ENCODE assay signal across 18 mouse cellular contexts in genomic region chr6:31589268-31589667, GRCm38 (mm10). TPM values are rescaled to one million over a fixed set of nuclear protein-coding genes. Genes with fewer than 3 reads are reported as not detected.
A peak's percentile ranks its signal among the peaks of the same experiment; 100 is the strongest.
DNase-seq lines count a peak whose midpoint lies in the region; ATAC-seq and TF ChIP-seq lines count a peak whose summit lies in the region.
"Had no signal": no experiment of that assay in that cellular context is flagged by ENCODE, and none has a peak within 500 bp of the region (broad histone marks: within the 10 kb centered on the region; RNA-seq: fewer than 3 reads in every experiment).

No protein-coding gene starts in this region.

- 89% methylated on average over 3 of the region's 3 CpGs for WGBS in forebrain, embryonic 11.5 days
- WGBS in forebrain, embryonic 13.5 days = 94% methylated on average over 3 of the region's 3 CpGs
- 83% methylated on average over 3 of the region's 3 CpGs for WGBS in hindbrain, embryonic 10.5 days
- 68% methylated on average over 3 of the region's 3 CpGs for WGBS in hindbrain, postnatal 0 days
- WGBS in lung, adult 2 months = 43% methylated on average over 3 of the region's 3 CpGs
- WGBS in liver, embryonic 15.5 days (ENCODE audit: insufficient replicate concordance) = 61% methylated on average over 3 of the region's 3 CpGs

- H3K36me3 ChIP-seq in forebrain, embryonic 11.5 days (ENCODE audit: control insufficient read depth, insufficient read depth, low read length) = no peaks in the 10 kb centered on the region
- no peaks in the 10 kb centered on the region for H3K36me3 ChIP-seq in forebrain, embryonic 13.5 days (ENCODE audit: poor library complexity, severe bottlenecking)
- H3K36me3 ChIP-seq in hindbrain, embryonic 10.5 days = no peaks in the 10 kb centered on the region
- H3K36me3 ChIP-seq in hindbrain, postnatal 0 days (ENCODE audit: insufficient read depth, low read length) = no peaks in the 10 kb centered on the region
- no peaks in the 10 kb centered on the region for H3K36me3 ChIP-seq in liver, embryonic 15.5 days (replicated peaks)
- H3K36me3 ChIP-seq: limb, embryonic 15.5 days had no signal

- no peak for TF ChIP-seq POLR2A in lung, adult 2 months (IDR thresholded peaks at IDR 0.05; ENCODE audit: borderline replicate concordance, extremely low read depth, low read depth, low read length)

- H3K9ac ChIP-seq in forebrain, embryonic 11.5 days (ENCODE audit: low read length) = no peak overlapping the region
- H3K9ac ChIP-seq in forebrain, embryonic 13.5 days = no peak overlapping the region
- H3K9ac ChIP-seq in hindbrain, postnatal 0 days (replicated peaks; ENCODE audit: low read length) = no peak overlapping the region
- no peak overlapping the region for H3K9ac ChIP-seq in liver, embryonic 15.5 days
- H3K9ac ChIP-seq: limb, embryonic 15.5 days had no signal

- H3K4me3 ChIP-seq in forebrain, embryonic 11.5 days (ENCODE audit: low read depth, low read length) = no peak overlapping the region
- no peak overlapping the region for H3K4me3 ChIP-seq in forebrain, embryonic 13.5 days
- no peak overlapping the region for H3K4me3 ChIP-seq in hindbrain, embryonic 10.5 days
- H3K4me3 ChIP-seq in hindbrain, postnatal 0 days (ENCODE audit: low read length) = no peak overlapping the region
- no peak overlapping the region for H3K4me3 ChIP-seq in lung, adult 2 months (replicated peaks; ENCODE audit: extremely low read depth, low read depth, low read length)
- no peak overlapping the region for H3K4me3 ChIP-seq in liver, embryonic 15.5 days (replicated peaks)
- H3K4me3 ChIP-seq: limb, embryonic 15.5 days had no signal

- TF ChIP-seq CTCF in hindbrain, postnatal 0 days (IDR thresholded peaks at IDR 0.05; ENCODE audit: low read depth) = no peak
- no peak for TF ChIP-seq CTCF in lung, adult 2 months (IDR thresholded peaks at IDR 0.05; ENCODE audit: insufficient read depth, low read length)

- H3K27ac ChIP-seq in forebrain, embryonic 11.5 days (ENCODE audit: low read depth, low read length) = no peak overlapping the region
- no peak overlapping the region for H3K27ac ChIP-seq in forebrain, embryonic 13.5 days
- H3K27ac ChIP-seq in hindbrain, embryonic 10.5 days = peak overlapping the region; percentile 24; the same call in 1 of the 2 replicates
- no peak overlapping the region for H3K27ac ChIP-seq in hindbrain, postnatal 0 days
- peak overlapping the region; percentile 84 for H3K27ac ChIP-seq in liver, embryonic 15.5 days (replicated peaks)
- H3K27ac ChIP-seq: limb, embryonic 15.5 days had no signal

- no peaks in the 10 kb centered on the region for H3K4me1 ChIP-seq in forebrain, embryonic 11.5 days (replicated peaks; ENCODE audit: control insufficient read depth, insufficient read depth, low read length)
- 0 out of 2 replicates have a peak, but pooled peaks cover 6% of the 10 kb centered on the region for H3K4me1 ChIP-seq in forebrain, embryonic 13.5 days
- peaks cover 14% of the 10 kb centered on the region; the same call in 1 of the 2 replicates for H3K4me1 ChIP-seq in hindbrain, embryonic 10.5 days (replicated peaks)
- H3K4me1 ChIP-seq in hindbrain, postnatal 0 days (ENCODE audit: insufficient read depth, low read length) = no peaks in the 10 kb centered on the region
- H3K4me1 ChIP-seq in lung, adult 2 months (ENCODE audit: control insufficient read depth, insufficient read depth, low read length) = peaks cover 15% of the 10 kb centered on the region
- peaks cover 90% of the 10 kb centered on the region for H3K4me1 ChIP-seq in liver, embryonic 15.5 days (replicated peaks)

- peak; percentile 35 for DNase-seq in forebrain, embryonic 11.5 days (ENCODE audit: low spot score)
- DNase-seq in hindbrain, embryonic 10.5 days (ENCODE audit: low spot score) = no peak
- DNase-seq in hindbrain, postnatal 0 days (ENCODE audit: low spot score) = no peak
- DNase-seq in lung, postnatal 10 days = peak; percentile 32
- DNase-seq in lung, adult 2 months = no peak
- DNase-seq in natural killer cell, adult 2 months (ENCODE audit: low spot score in 2 of 2) = no peak
- DNase-seq: B cell, adult 2 months; cerebellum, adult 11-12 months; cerebellum, postnatal 36 days; layer of hippocampus, postnatal 36 days; lung, postnatal 36 days; right cerebral cortex, postnatal 25 days; thymus, postnatal 14 days had no signal

- H3K27me3 ChIP-seq in forebrain, embryonic 11.5 days (ENCODE audit: control insufficient read depth, insufficient read depth, low read length) = no peaks in the 10 kb centered on the region
- H3K27me3 ChIP-seq in forebrain, embryonic 13.5 days = no peaks in the 10 kb centered on the region
- H3K27me3 ChIP-seq in hindbrain, embryonic 10.5 days (ENCODE audit: insufficient read depth, poor library complexity, severe bottlenecking) = no peaks in the 10 kb centered on the region
- no peaks in the 10 kb centered on the region for H3K27me3 ChIP-seq in hindbrain, postnatal 0 days (ENCODE audit: insufficient read depth, low read length)
- no peaks in the 10 kb centered on the region for H3K27me3 ChIP-seq in liver, embryonic 15.5 days
- H3K27me3 ChIP-seq: limb, embryonic 15.5 days had no signal

- H3K9me3 ChIP-seq in forebrain, embryonic 11.5 days (ENCODE audit: control insufficient read depth, low read length) = no peaks in the 10 kb centered on the region
- H3K9me3 ChIP-seq in forebrain, embryonic 13.5 days (replicated peaks) = no peaks in the 10 kb centered on the region
- H3K9me3 ChIP-seq in hindbrain, embryonic 10.5 days = no peaks in the 10 kb centered on the region
- no peaks in the 10 kb centered on the region for H3K9me3 ChIP-seq in hindbrain, postnatal 0 days (ENCODE audit: low read length)
- no peaks in the 10 kb centered on the region for H3K9me3 ChIP-seq in liver, embryonic 15.5 days (replicated peaks)
- H3K9me3 ChIP-seq: limb, embryonic 15.5 days had no signal

- no peak for ATAC-seq in forebrain, embryonic 11.5 days (replicated peaks; ENCODE audit: low FRiP score)
- no peak for ATAC-seq in forebrain, embryonic 13.5 days
- no peak for ATAC-seq in hindbrain, postnatal 0 days
- ATAC-seq in liver, embryonic 15.5 days (ENCODE audit: insufficient read depth) = no peak
- ATAC-seq: forebrain, embryonic 14.5 days had no signal

- no peak overlapping the region for H3K4me2 ChIP-seq in forebrain, embryonic 11.5 days (ENCODE audit: low read depth, low read length, severe bottlenecking)
- H3K4me2 ChIP-seq in forebrain, embryonic 13.5 days = no peak overlapping the region
- H3K4me2 ChIP-seq in hindbrain, postnatal 0 days (ENCODE audit: low read depth, low read length) = no peak overlapping the region
- no peak overlapping the region for H3K4me2 ChIP-seq in liver, embryonic 15.5 days
- H3K4me2 ChIP-seq: limb, embryonic 15.5 days; midbrain, embryonic 11.5 days had no signal

RNA-seq across cellular contexts. Expression of gene Podxl, which starts 25.5 kb away (rescaled TPM):
- 11.7 and 13.7 TPM in 2 replicates for polyA plus RNA-seq in forebrain, embryonic 11.5 days (2014; fragmentation: Nextera tagmentation; extraction: Ambion mirVana)
- 13.2 and 15.9 TPM in 2 replicates for polyA plus RNA-seq in forebrain, embryonic 13.5 days (2015; fragmentation: Nextera tagmentation; extraction: Ambion mirVana)
- polyA plus RNA-seq in hindbrain, embryonic 10.5 days (2016; fragmentation: Nextera tagmentation; extraction: Ambion mirVana) = 16.2 and 19.8 TPM in 2 replicates
- 15.7 and 18.9 TPM in 2 replicates for total RNA-seq in hindbrain, postnatal 0 days (2014; rRNA removed)
- 6.4 and 6.6 TPM in 2 replicates for polyA plus RNA-seq in hindbrain, postnatal 0 days (2015; fragmentation: Nextera tagmentation; extraction: Ambion mirVana)
- polyA plus RNA-seq in lung, adult 2 months (2012; rRNA removed) = 190 and 236 TPM in 2 replicates
- polyA plus RNA-seq in liver, embryonic 15.5 days (2015; fragmentation: Nextera tagmentation; extraction: Ambion mirVana) = 5.1 and 5.8 TPM in 2 replicates

Comparison
In these comparisons a context has a peak if more than half of its experiments do, and no peak if none do; other contexts are left out.
1. DNase-seq: peak in forebrain, embryonic 11.5 days (single experiment) and lung, postnatal 10 days (single experiment); none in hindbrain, embryonic 10.5 days (single experiment), hindbrain, postnatal 0 days (single experiment), lung, adult 2 months (single experiment) and natural killer cell, adult 2 months (0 of 2).
2. H3K27ac ChIP-seq: peak in hindbrain, embryonic 10.5 days (single experiment) and liver, embryonic 15.5 days (single experiment); none in forebrain, embryonic 11.5 days (single experiment), forebrain, embryonic 13.5 days (single experiment) and hindbrain, postnatal 0 days (single experiment).